Mouse (Mus musculus) layer of hippocampus, postnatal 10 days (tissue): ENCODE data around the gene Fgd4. TPM values are rescaled to one million over a fixed set of nuclear protein-coding genes. Genes with fewer than 3 reads are reported as not detected.

Experiments used
- total RNA-seq, 2 experiments: library from RNA; stranded (reverse); gene quantifications; 2 replicates each; pipeline ENCODE4 v1.2.3; 2021

The Fgd4 gene
- total RNA-seq, 2 experiments from 2014 or later = 54.1 to 60.6 TPM

Other genes with a start within 250 kb of the Fgd4 start
- gene Dnm1l, start 241.6 kb downstream of the Fgd4 start, total RNA-seq = 100 to 1,000 TPM; 181 to 198 TPM
- not detected for gene Olfr19, start 75.9 kb upstream of the Fgd4 start, total RNA-seq
- 10 to 100 TPM; 13.1 to 13.8 TPM for gene Spag6l, start 228.9 kb upstream of the Fgd4 start, total RNA-seq